Mouse (Mus musculus) G1E (cell line): ENCODE measurements around the gene Samd9l.

Source experiments
- CTCF ChIP-seq: IDR thresholded peaks from 2 replicates; pipeline ENCODE4 v1.5.1; 2012; ENCODE audit warnings: low read depth, low read length, inconsistent platforms, mixed read lengths
- GATA1 ChIP-seq: IDR thresholded peaks from 2 replicates; pipeline ENCODE4 v1.6.1; 2012; ENCODE audit warnings: borderline replicate concordance, low read length, inconsistent platforms, mixed read lengths
- GATA2 ChIP-seq: IDR thresholded peaks from 2 replicates; pipeline ENCODE4 v1.6.1; 2012; ENCODE audit warnings: low read depth, low read length, inconsistent platforms, borderline replicate concordance
- POLR2AphosphoS5 ChIP-seq: IDR thresholded peaks from 2 replicates; pipeline ENCODE4 v1.6.1; 2012; ENCODE audit warnings: low read depth, low read length, inconsistent platforms; ENCODE audit not compliant: insufficient replicate concordance
- TAL1 ChIP-seq: conservative IDR thresholded peaks from 2 replicates; pipeline ENCODE4 v1.6.1; 2012; ENCODE audit warnings: low read depth, low read length, inconsistent platforms, mixed read lengths

DNA sequence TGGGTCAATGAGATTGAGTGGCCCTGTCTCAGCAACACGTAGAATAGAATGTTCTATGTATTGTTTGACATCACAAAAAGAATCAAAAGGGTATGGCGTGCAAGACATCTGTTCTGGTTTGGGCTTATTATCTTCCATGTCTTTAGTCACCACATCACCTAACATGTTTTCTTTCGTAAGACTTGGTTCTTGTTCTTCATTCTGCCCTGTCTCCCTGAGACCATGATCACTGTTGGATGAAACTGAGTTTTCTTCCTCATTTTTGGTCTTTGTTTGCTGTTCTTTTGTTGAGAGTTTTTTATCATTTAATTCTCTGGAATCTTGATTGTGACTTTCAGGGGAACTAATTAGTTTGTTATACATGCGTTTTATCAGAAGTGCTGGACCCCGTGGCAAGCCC, 22.7 kb downstream of the Samd9l start:
- TF ChIP-seq CTCF: no peak
- no peak for TF ChIP-seq GATA1
- TF ChIP-seq POLR2AphosphoS5: no peak
- no peak for TF ChIP-seq GATA2
- TF ChIP-seq TAL1: no peak
